Mouse (Mus musculus): ENCODE measurements around the gene Snrpe. TPM values are rescaled to one million over a fixed set of nuclear protein-coding genes. Genes with fewer than 3 reads are reported as not detected.

Snrpe gene
- polyA plus RNA-seq, 1 experiment from 2014 or later = 817 TPM

DNA sequence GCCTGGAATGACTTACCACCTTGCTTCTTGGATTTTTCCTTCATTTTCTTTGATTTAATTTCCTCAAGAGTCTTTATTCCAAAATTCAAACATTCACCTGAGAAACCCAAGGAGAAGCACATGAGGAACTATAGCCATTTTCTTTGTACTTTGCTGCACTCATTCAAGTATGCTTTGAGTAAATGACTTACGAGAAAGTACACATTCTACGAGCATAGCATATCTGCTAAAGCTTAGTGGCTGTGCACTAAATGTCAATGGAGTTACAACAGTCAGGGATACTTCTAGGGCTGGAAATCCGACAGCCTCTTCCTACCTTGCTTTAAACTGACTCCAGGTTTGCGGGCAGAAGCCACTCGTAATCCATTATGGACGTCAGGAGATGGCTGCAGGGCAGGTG, 28.4 kb upstream of the Snrpe start:
- Histone ChIP-seq H3K9ac (no peak overlapping the region), H3K4me3 (ENCODE audit: low read depth, low read length) (no peak overlapping the region), H3K4me2 (no peak overlapping the region), H3K27me3 (ENCODE audit: insufficient read depth, low read length) (no peaks in the 10 kb centered on the region), H3K4me1 (ENCODE audit: insufficient read depth) (no peaks in the 10 kb centered on the region), H3K36me3 (ENCODE audit: insufficient read depth) (peaks cover 98% of the 10 kb centered on the region), H3K9me3 (ENCODE audit: low read depth, low read length) (no peaks in the 10 kb centered on the region), H3K27ac (ENCODE audit: low read depth) (no peak overlapping the region)
- no peak for ATAC-seq (ENCODE audit: insufficient read depth)
- WGBS = 79% methylated on average over 6 of the region's 6 CpGs
- no peak for TF ChIP-seq CTCF (IDR thresholded peaks at IDR 0.05; ENCODE audit: low read depth)
- no peak for DNase-seq

GRCm38 (mm10) chr1:133632168-133632567, 22.1 kb upstream of the Snrpe start:
- DNase-seq (peak; percentile 34), ATAC-seq (ENCODE audit: insufficient read depth) (no peak)
- peak; percentile 32; the same call in 1 of the 2 replicates for TF ChIP-seq CTCF (IDR thresholded peaks at IDR 0.05; ENCODE audit: low read depth)
- H3K4me3 ChIP-seq (ENCODE audit: low read depth, low read length) = no peak overlapping the region
- H3K27ac ChIP-seq (ENCODE audit: low read depth) = no peak overlapping the region
- H3K4me1 ChIP-seq (ENCODE audit: insufficient read depth) = no peaks in the 10 kb centered on the region
- no peaks in the 10 kb centered on the region for H3K27me3 ChIP-seq (ENCODE audit: insufficient read depth, low read length)
- no peak overlapping the region for H3K4me2 ChIP-seq
- no peaks in the 10 kb centered on the region for H3K9me3 ChIP-seq (ENCODE audit: low read depth, low read length)
- WGBS = 95% methylated on average over 2 of the region's 2 CpGs
- H3K36me3 ChIP-seq (ENCODE audit: insufficient read depth) = peaks cover 95% of the 10 kb centered on the region
- H3K9ac ChIP-seq = no peak overlapping the region

- Histone ChIP-seq H3K27me3 (ENCODE audit: insufficient read depth, low read length) (no peaks in the 10 kb centered on the region), H3K4me2 (no peak overlapping the region), H3K36me3 (ENCODE audit: insufficient read depth) (peaks cover 92% of the 10 kb centered on the region), H3K4me1 (ENCODE audit: insufficient read depth) (no peaks in the 10 kb centered on the region), H3K9ac (no peak overlapping the region), H3K9me3 (ENCODE audit: low read depth, low read length) (no peaks in the 10 kb centered on the region), H3K4me3 (ENCODE audit: low read depth, low read length) (no peak overlapping the region), H3K27ac (ENCODE audit: low read depth) (no peak overlapping the region)
- no peak for TF ChIP-seq CTCF (IDR thresholded peaks at IDR 0.05; ENCODE audit: low read depth)
- ATAC-seq (ENCODE audit: insufficient read depth) = no peak
- no peak for DNase-seq
- 68% methylated on average over 2 of the region's 2 CpGs for WGBS
These were observed 15.0 kb upstream of the Snrpe start for GRCm38 (mm10) chr1:133625052-133625451.

GRCm38 (mm10) chr1:133618311-133618710, 8.2 kb upstream of the Snrpe start:
- no peak overlapping the region for H3K27ac ChIP-seq (ENCODE audit: low read depth)
- H3K9ac ChIP-seq = no peak overlapping the region
- H3K36me3 ChIP-seq (ENCODE audit: insufficient read depth) = peaks cover 71% of the 10 kb centered on the region
- WGBS = 71% methylated on average over 8 of the region's 8 CpGs
- ATAC-seq (ENCODE audit: insufficient read depth) (no peak), DNase-seq (no peak)
- no peak overlapping the region for H3K4me2 ChIP-seq
- no peak for TF ChIP-seq CTCF (IDR thresholded peaks at IDR 0.05; ENCODE audit: low read depth)
- H3K27me3 ChIP-seq (ENCODE audit: insufficient read depth, low read length) = no peaks in the 10 kb centered on the region
- no peaks in the 10 kb centered on the region for H3K9me3 ChIP-seq (ENCODE audit: low read depth, low read length)
- no peak overlapping the region for H3K4me3 ChIP-seq (ENCODE audit: low read depth, low read length)
- H3K4me1 ChIP-seq (ENCODE audit: insufficient read depth) = no peaks in the 10 kb centered on the region

- no peak for TF ChIP-seq CTCF (IDR thresholded peaks at IDR 0.05; ENCODE audit: low read depth)
- ATAC-seq (ENCODE audit: insufficient read depth) (no peak), DNase-seq (no peak)
- Histone ChIP-seq H3K9ac (no peak overlapping the region), H3K4me1 (ENCODE audit: insufficient read depth) (no peaks in the 10 kb centered on the region), H3K4me3 (ENCODE audit: low read depth, low read length) (no peak overlapping the region), H3K27me3 (ENCODE audit: insufficient read depth, low read length) (no peaks in the 10 kb centered on the region), H3K4me2 (no peak overlapping the region), H3K27ac (ENCODE audit: low read depth) (no peak overlapping the region), H3K9me3 (ENCODE audit: low read depth, low read length) (no peaks in the 10 kb centered on the region), H3K36me3 (ENCODE audit: insufficient read depth) (peaks cover 67% of the 10 kb centered on the region)
- WGBS = 30% methylated on average over 2 of the region's 2 CpGs
These were observed 7.8 kb upstream of the Snrpe start for GRCm38 (mm10) chr1:133617908-133618307.

GRCm38 (mm10) chr1:133613817-133614216, 3.7 kb upstream of the Snrpe start:
- no peak overlapping the region for H3K27ac ChIP-seq (ENCODE audit: low read depth)
- no peaks in the 10 kb centered on the region for H3K4me1 ChIP-seq (ENCODE audit: insufficient read depth)
- no peak overlapping the region for H3K4me2 ChIP-seq
- H3K4me3 ChIP-seq (ENCODE audit: low read depth, low read length) = no peak overlapping the region
- H3K36me3 ChIP-seq (ENCODE audit: insufficient read depth) = peaks cover 33% of the 10 kb centered on the region
- no peaks in the 10 kb centered on the region for H3K27me3 ChIP-seq (ENCODE audit: insufficient read depth, low read length)
- DNase-seq = no peak
- TF ChIP-seq CTCF (IDR thresholded peaks at IDR 0.05; ENCODE audit: low read depth) = peak; percentile 56
- H3K9ac ChIP-seq = no peak overlapping the region
- H3K9me3 ChIP-seq (ENCODE audit: low read depth, low read length) = no peaks in the 10 kb centered on the region
- WGBS = 77% methylated on average over 3 of the region's 3 CpGs
- no peak for ATAC-seq (ENCODE audit: insufficient read depth)

GRCm38 (mm10) chr1:133611436-133611835, 1.3 kb upstream of the Snrpe start:
- Histone ChIP-seq H3K27ac (ENCODE audit: low read depth) (no peak overlapping the region), H3K36me3 (ENCODE audit: insufficient read depth) (peaks cover 35% of the 10 kb centered on the region), H3K9ac (no peak overlapping the region), H3K4me3 (ENCODE audit: low read depth, low read length) (no peak overlapping the region), H3K4me1 (ENCODE audit: insufficient read depth) (no peaks in the 10 kb centered on the region), H3K27me3 (ENCODE audit: insufficient read depth, low read length) (no peaks in the 10 kb centered on the region), H3K9me3 (ENCODE audit: low read depth, low read length) (no peaks in the 10 kb centered on the region), H3K4me2 (no peak overlapping the region)
- no peak for TF ChIP-seq CTCF (IDR thresholded peaks at IDR 0.05; ENCODE audit: low read depth)
- DNase-seq (no peak), ATAC-seq (ENCODE audit: insufficient read depth) (no peak)
- 75% methylated on average over 1 of the region's 1 CpGs for whole genome bisulfite sequencing

GRCm38 (mm10) chr1:133610601-133611000, 510 bp upstream of the Snrpe start:
- Histone ChIP-seq H3K27ac (ENCODE audit: low read depth) (no peak overlapping the region), H3K4me2 (peak overlapping the region; percentile 11), H3K4me3 (ENCODE audit: low read depth, low read length) (0 out of 2 replicates have a peak overlapping the region, but pooled peaks have one; percentile 89), H3K9me3 (ENCODE audit: low read depth, low read length) (no peaks in the 10 kb centered on the region), H3K9ac (0 out of 2 replicates have a peak overlapping the region, but pooled peaks have one; percentile 5), H3K27me3 (ENCODE audit: insufficient read depth, low read length) (no peaks in the 10 kb centered on the region), H3K36me3 (ENCODE audit: insufficient read depth) (peaks cover 40% of the 10 kb centered on the region), H3K4me1 (ENCODE audit: insufficient read depth) (no peaks in the 10 kb centered on the region)
- ATAC-seq (ENCODE audit: insufficient read depth) = no peak
- TF ChIP-seq CTCF (IDR thresholded peaks at IDR 0.05; ENCODE audit: low read depth) = no peak
- no peak for DNase-seq
- 56% methylated on average over 6 of the region's 6 CpGs for WGBS
